Mouse (Mus musculus): ENCODE data around the gene Ccdc12.

- TF ChIP-seq CTCF (IDR thresholded peaks at IDR 0.05; ENCODE audit: extremely low read depth, insufficient read depth, low read length) = no peak
- TF ChIP-seq POLR2A (IDR thresholded peaks at IDR 0.05; ENCODE audit: extremely low read depth, insufficient read depth, low read length) = no peak
These were observed 4.2 kb upstream of the Ccdc12 start for GRCm38 (mm10) chr9:110651931-110652722.

Measured in cortical plate, adult 2 months (tissue).